Mouse (Mus musculus) c-Kit-negative CD71-positive TER-119-positive erythroid progenitor cells, embryonic 14.5 days (primary cell): ENCODE measurements around the gene Tmco5b.

Experiments used
- DNase-seq: peaks from one replicate; pipeline ENCODE4 v3.0.0-alpha.2; 2013; ENCODE audit warnings: low read depth, low spot score

Gene Tmco5b

GRCm38 (mm10) chr2:113285432-113285831 lies at the start of gene Tmco5b:
Tmco5b (plus strand) TSS chr2:113285732.
- no peak for DNase-seq

GRCm38 (mm10) chr2:113236993-113237392 lies 48.5 kb upstream of the Tmco5b start:
- DNase-seq = no peak

- DNase-seq = no peak
Measured at GRCm38 (mm10) chr2:113238871-113239270, 46.7 kb upstream of the Tmco5b start.

GRCm38 (mm10) chr2:113302349-113303239 lies 17.1 kb downstream of the Tmco5b start:
- DNase-seq = no peak

- no peak for DNase-seq
Measured at GRCm38 (mm10) chr2:113303240-113303538, 17.7 kb downstream of the Tmco5b start.

- no peak for DNase-seq
Measured at GRCm38 (mm10) chr2:113305339-113305738, 19.8 kb downstream of the Tmco5b start.

GRCm38 (mm10) chr2:113311211-113311610 lies 25.7 kb downstream of the Tmco5b start:
- no peak for DNase-seq

GRCm38 (mm10) chr2:113323016-113323415 lies 37.5 kb downstream of the Tmco5b start:
- DNase-seq = no peak

- DNase-seq = no peak
Measured at GRCm38 (mm10) chr2:113333799-113334541, 48.4 kb downstream of the Tmco5b start.

- DNase-seq = no peak
Measured at GRCm38 (mm10) chr2:113335561-113336294, 50.2 kb downstream of the Tmco5b start.

GRCm38 (mm10) chr2:113344536-113344935 lies 59.0 kb downstream of the Tmco5b start:
- DNase-seq = no peak
